Mouse (Mus musculus) liver, postnatal 0 days (tissue): Measurements from ENCODE around the gene Mtg2. TPM values are rescaled to one million over a fixed set of nuclear protein-coding genes. Genes with fewer than 3 reads are reported as not detected.

Experiments used
- ATAC-seq: fragments of 200-750 bp; cut with Nextera tagmentation; 2 replicates; pipeline ENCODE4 v1.8.0; 2017; ENCODE audit warnings: mild to moderate bottlenecking, moderate library complexity
- DNase-seq: peaks from one replicate; pipeline ENCODE4 v3.0.0-alpha.2; 2016
- H3K27ac ChIP-seq: fragments of 300-500 bp; sonication (generic); 2 replicates; pipeline ENCODE4 v1.5.1; 2014; ENCODE audit warnings: antibody characterized with exemption, moderate library complexity, mild to moderate bottlenecking, low read depth
- H3K27me3 ChIP-seq: fragments of 300-500 bp; sonication (generic); 2 replicates; pipeline ENCODE4 v1.6.1; 2014; ENCODE audit warnings: low read length, control low read depth, mixed read lengths; ENCODE audit not compliant: insufficient read depth
- H3K36me3 ChIP-seq: fragments of 300-500 bp; sonication (generic); replicated peaks from 2 replicates; pipeline ENCODE4 v1.6.1; 2014; ENCODE audit warnings: mild to moderate bottlenecking, control low read depth, low read length, moderate library complexity, mixed read lengths; ENCODE audit not compliant: insufficient read depth
- H3K4me1 ChIP-seq: fragments of 300-500 bp; sonication (generic); 2 replicates; pipeline ENCODE4 v1.6.1; 2014; ENCODE audit warnings: antibody characterized with exemption, mild to moderate bottlenecking, control low read depth; ENCODE audit not compliant: insufficient read depth
- H3K4me2 ChIP-seq: fragments of 300-500 bp; sonication (generic); 2 replicates; pipeline ENCODE4 v1.6.1; 2014; ENCODE audit warnings: low read depth, mild to moderate bottlenecking, low read length, moderate library complexity, mixed read lengths
- H3K4me3 ChIP-seq: fragments of 300-500 bp; sonication (generic); 2 replicates; pipeline ENCODE4 v1.5.1; 2014; ENCODE audit warnings: low read depth, low read length
- H3K9ac ChIP-seq: fragments of 300-500 bp; sonication (generic); replicated peaks from 2 replicates; pipeline ENCODE4 v1.6.1; 2014; ENCODE audit warnings: mild to moderate bottlenecking, moderate library complexity
- H3K9me3 ChIP-seq: fragments of 300-500 bp; sonication (generic); 2 replicates; pipeline ENCODE4 v1.6.1; 2016; ENCODE audit warnings: mild to moderate bottlenecking, control low read depth, low read length, mixed read lengths
- CTCF ChIP-seq: sonication (generic); IDR thresholded peaks from 2 replicates; pipeline ENCODE4 v1.5.1; 2016; ENCODE audit warnings: antibody characterized with exemption, low read depth
- EP300 ChIP-seq: IDR thresholded peaks from 2 replicates; pipeline ENCODE4 v1.6.1; 2016; ENCODE audit warnings: antibody characterized with exemption, low read depth, mild to moderate bottlenecking
- WGBS: fragments of 180-500 bp; shearing (Covaris S2); extraction: QIAGEN DNeasy Blood & Tissue Kit; methylation state at CpG from one replicate; pipeline ENCODE4 v1.1.7; 2014; ENCODE audit not compliant: insufficient replicate concordance; 5-methylcytosine and 5-hydroxymethylcytosine counted together
- polyA plus RNA-seq: library from polyadenylated mRNA; unstranded; fragments of >200 nt; fragmentation: Nextera tagmentation; extraction: Ambion mirVana; gene quantifications from 2 replicates; pipeline ENCODE4 v1.2.1, GENCODE M21; 2015

Gene Mtg2
- polyA plus RNA-seq, 1 experiment from 2014 or later: 9.8 TPM

DNA sequence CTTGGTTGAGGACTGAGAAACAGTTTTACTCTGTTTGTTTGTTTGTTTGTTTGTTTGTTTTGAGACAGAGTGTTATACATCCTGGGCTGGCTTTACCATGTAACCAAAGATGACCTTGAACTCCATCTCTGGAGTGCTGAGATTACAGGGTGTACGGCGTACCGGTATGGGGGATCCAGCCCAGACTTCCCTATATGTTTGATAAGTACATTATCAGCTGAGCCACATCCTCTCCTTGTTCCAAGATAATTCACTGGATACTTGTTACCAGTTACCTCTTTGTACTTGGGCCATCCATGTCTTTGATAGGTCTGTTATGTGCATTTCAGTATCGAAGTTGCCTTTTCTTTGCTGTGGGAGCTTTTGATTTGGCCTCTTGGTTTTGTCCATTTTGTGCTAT, 62.8 kb downstream of the Mtg2 start:
- no peaks in the 10 kb centered on the region for H3K27me3 ChIP-seq
- H3K4me2 ChIP-seq: no peak overlapping the region
- no peaks in the 10 kb centered on the region for H3K9me3 ChIP-seq
- no peak overlapping the region for H3K9ac ChIP-seq
- DNase-seq (no peak), ATAC-seq (no peak)
- H3K36me3 ChIP-seq: 0 out of 2 replicates have a peak, but pooled peaks cover 4% of the 10 kb centered on the region
- 59% methylated on average over 4 of the region's 4 CpGs for WGBS
- no peak overlapping the region for H3K27ac ChIP-seq
- TF ChIP-seq CTCF (no peak), EP300 (no peak)
- H3K4me1 ChIP-seq: peaks cover 4% of the 10 kb centered on the region; the same call in 1 of the 2 replicates
- H3K4me3 ChIP-seq: no peak overlapping the region

DNA sequence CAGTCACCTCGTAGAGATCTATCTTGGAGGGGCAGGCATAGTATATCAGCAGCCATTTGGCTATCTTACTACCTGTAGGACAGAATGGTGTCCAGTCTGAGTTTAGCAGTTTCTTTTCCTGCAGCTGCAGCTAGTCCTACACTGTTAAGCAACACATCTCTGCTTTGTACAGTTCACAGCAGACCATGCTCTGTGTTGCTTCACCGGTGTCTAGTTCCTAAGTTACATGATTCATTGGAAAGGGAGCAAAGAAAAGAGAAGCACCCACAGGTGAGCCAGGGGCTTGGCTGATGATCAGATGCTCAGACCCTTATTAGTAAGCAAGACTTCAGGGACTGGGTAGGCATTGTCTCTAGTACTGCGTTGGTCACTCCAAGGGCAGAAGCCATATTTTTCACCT, 63.5 kb downstream of the Mtg2 start:
- Histone ChIP-seq H3K9ac (no peak overlapping the region), H3K27me3 (no peaks in the 10 kb centered on the region), H3K36me3 (peaks cover 10% of the 10 kb centered on the region), H3K9me3 (no peaks in the 10 kb centered on the region), H3K27ac (no peak overlapping the region), H3K4me1 (peaks cover 4% of the 10 kb centered on the region; the same call in 1 of the 2 replicates), H3K4me2 (no peak overlapping the region), H3K4me3 (no peak overlapping the region)
- WGBS: 71% methylated on average over 3 of the region's 3 CpGs
- ATAC-seq (peak; percentile 23; the same call in 1 of the 2 replicates), DNase-seq (no peak)
- TF ChIP-seq EP300: no peak
- TF ChIP-seq CTCF: no peak

- Histone ChIP-seq H3K4me1 (peaks cover 4% of the 10 kb centered on the region; the same call in 1 of the 2 replicates), H3K9ac (no peak overlapping the region), H3K27me3 (no peaks in the 10 kb centered on the region), H3K36me3 (peaks cover 20% of the 10 kb centered on the region), H3K4me2 (no peak overlapping the region), H3K4me3 (no peak overlapping the region), H3K27ac (no peak overlapping the region), H3K9me3 (no peaks in the 10 kb centered on the region)
- 63% methylated on average over 5 of the region's 5 CpGs for WGBS
- TF ChIP-seq CTCF: no peak
- TF ChIP-seq EP300: no peak
- DNase-seq: no peak
- no peak for ATAC-seq
These were observed 65.0 kb downstream of the Mtg2 start for GRCm38 (mm10) chr2:180135414-180135813.

Other genes starting within 250 kb of the Mtg2 start
- gene Taf4, start 93.9 kb upstream of the Mtg2 start, polyA plus RNA-seq: 1.7 TPM in 2 replicates
- 1.6 and 1.7 TPM in 2 replicates for gene Lsm14b, start 45.6 kb upstream of the Mtg2 start, polyA plus RNA-seq
- gene Psma7, start 28.2 kb upstream of the Mtg2 start, polyA plus RNA-seq: 264 and 278 TPM in 2 replicates
- 0.50 and 0.62 TPM in 2 replicates for gene Ss18l1, start 28.1 kb upstream of the Mtg2 start, polyA plus RNA-seq
- gene Hrh3, start 33.9 kb downstream of the Mtg2 start, polyA plus RNA-seq: not detected in 2 replicates
- 9.6 and 10.5 TPM in 2 replicates for gene Osbpl2, start 48.7 kb downstream of the Mtg2 start, polyA plus RNA-seq
- 91.9 and 98.0 TPM in 2 replicates for gene Adrm1, start 100.9 kb downstream of the Mtg2 start, polyA plus RNA-seq
- gene Lama5, start 155.3 kb downstream of the Mtg2 start, polyA plus RNA-seq: 2.1 and 2.2 TPM in 2 replicates
- 382 and 393 TPM in 2 replicates for gene Rps21, start 186.8 kb downstream of the Mtg2 start, polyA plus RNA-seq
- 4.7 and 5.2 TPM in 2 replicates for gene Cables2, start 202.9 kb downstream of the Mtg2 start, polyA plus RNA-seq
- not detected in 2 replicates for gene Rbbp8nl, start 219.3 kb downstream of the Mtg2 start, polyA plus RNA-seq